Mouse (Mus musculus): ENCODE measurements around the gene Nynrin. TPM values are rescaled to one million over a fixed set of nuclear protein-coding genes. Genes with fewer than 3 reads are reported as not detected.

The Nynrin gene
- 1 to 10 TPM; 8.2 to 9.7 TPM for total RNA-seq (2021)

GRCm38 (mm10) chr14:55853621-55854285 lies at the start of gene Nynrin:
TSS of gene Nynrin (plus strand) at chr14:55854010.
- intact Hi-C loops (cut with DNase I) = no loop called here
- DNase-seq (ENCODE audit: low spot score) = peak; percentile 72

DNA sequence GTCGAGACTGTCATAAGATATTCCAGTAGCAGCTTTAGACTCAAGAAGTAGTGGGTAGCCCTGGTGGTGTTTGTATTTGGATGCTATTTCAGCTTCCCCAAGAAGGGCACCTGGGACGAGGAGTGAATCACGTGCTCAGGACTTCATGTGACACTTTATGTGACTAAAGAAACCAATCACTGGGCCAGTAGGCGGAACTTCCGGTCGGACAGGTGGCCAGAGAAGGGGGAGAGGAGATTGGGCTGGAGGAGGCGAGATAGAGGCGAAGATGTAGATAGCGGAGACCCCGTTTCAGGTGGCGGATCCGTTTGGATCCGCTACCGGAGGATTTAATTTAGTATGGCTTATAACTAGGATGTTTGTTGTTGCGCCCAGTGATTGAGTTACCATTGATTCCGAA lies 38.9 kb upstream of the Nynrin start:
- no peak for DNase-seq (ENCODE audit: low spot score)
- intact Hi-C loops (cut with DNase I) = no loop called here

GRCm38 (mm10) chr14:55815310-55815751 lies 38.5 kb upstream of the Nynrin start:
- DNase-seq (ENCODE audit: low spot score) = peak; percentile 65
- intact Hi-C loops (cut with DNase I) = no loop called here

DNA sequence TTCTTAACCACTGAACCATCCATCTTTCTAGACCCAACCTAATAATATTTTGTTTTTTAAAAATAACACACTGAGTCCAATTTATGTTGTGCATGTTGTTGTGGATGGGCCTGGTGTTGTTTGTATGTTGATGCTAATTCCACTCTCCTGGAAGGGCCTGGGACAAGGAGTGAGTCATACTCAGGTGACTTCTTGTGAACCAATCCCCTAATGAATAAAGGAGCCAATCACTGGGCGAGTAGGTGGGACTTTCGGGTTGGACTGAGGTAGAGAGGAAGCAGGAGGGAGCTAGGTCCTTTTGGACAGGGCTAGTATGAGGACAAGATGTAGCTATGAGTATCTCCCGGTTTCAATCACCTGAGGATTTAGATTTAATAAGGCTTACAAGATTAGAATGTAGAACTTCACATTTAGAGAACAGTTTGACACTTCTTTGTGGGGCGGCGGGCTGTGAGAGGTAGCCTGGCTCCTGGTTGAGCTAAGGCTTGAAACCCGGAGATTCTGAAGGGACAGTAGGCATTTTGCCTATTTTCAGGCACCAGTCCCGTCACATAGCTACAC lies 33.9 kb upstream of the Nynrin start:
- DNase-seq (ENCODE audit: low spot score) = no peak
- intact Hi-C loops (cut with DNase I) = no loop called here

DNA sequence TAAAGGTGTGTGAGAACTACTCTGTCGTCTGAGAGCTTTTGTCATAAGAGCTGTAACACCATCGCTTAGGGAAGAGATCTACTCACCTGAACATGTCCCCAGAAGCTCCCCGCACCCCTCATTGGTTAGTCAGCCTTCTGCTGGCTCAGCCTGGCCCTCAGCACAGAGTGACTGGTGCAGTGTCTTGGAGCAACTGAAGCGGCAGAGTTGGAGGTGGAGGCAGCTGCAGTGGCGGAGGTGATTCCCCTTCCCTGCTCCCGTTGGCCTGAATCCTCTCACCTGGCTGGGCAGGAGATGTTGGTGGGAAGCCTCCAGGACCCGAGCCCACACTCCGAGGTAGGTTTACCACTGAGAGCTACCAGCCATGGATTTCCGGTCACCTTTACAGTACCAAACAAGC lies 33.2 kb upstream of the Nynrin start:
- no peak for DNase-seq (ENCODE audit: low spot score)
- intact Hi-C loops (cut with DNase I) = no loop called here

- intact Hi-C loops (cut with DNase I) = loop anchor here (1.0 to 2.0 kb wide), 2 partner anchors 42 to 100 kb away; no protein-coding TSS in a partner anchor
- peak; percentile 69 for DNase-seq (ENCODE audit: low spot score)
Measured at GRCm38 (mm10) chr14:55822435-55822990, 31.3 kb upstream of the Nynrin start.

- intact Hi-C loops (cut with DNase I) = loop anchor here (1.0 to 2.0 kb wide), 2 partner anchors 41 to 100 kb away; no protein-coding TSS in a partner anchor
- peak; percentile 87 for DNase-seq (ENCODE audit: low spot score)
Measured at GRCm38 (mm10) chr14:55822991-55823762, 30.6 kb upstream of the Nynrin start, which contains the start of gene Nfatc4. TSS of gene Nfatc4 (plus strand) at chr14:55823144.

DNA sequence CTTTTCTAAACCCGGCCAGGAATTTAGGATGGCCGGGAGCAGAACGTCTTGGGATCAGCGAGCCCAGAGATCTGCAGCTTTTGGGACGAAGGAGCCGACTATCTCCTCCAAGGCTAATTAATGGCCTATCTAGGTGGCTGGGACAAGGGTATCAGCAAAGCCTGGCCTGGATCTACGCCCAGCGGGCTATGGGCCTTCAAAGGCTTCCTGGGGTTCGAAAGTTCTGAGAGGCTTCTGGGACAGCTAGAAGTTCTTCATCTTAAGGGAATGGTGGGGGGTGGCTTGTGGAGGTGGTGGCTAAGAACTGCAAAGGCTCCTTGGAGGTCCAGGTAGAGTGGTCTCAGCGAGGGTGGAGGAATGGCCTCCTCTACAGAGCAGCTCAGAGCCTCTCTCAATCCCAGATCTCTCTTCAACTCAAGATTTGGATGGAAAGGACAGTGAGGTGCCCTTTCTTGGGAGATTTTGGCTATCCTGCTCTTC lies 29.8 kb upstream of the Nynrin start:
- DNase-seq (ENCODE audit: low spot score) = no peak
- intact Hi-C loops (cut with DNase I) = loop anchor here (1.0 kb wide), 1 partner anchor 41 kb away; no protein-coding TSS in a partner anchor

- intact Hi-C loops (cut with DNase I) = loop anchor here (1.0 kb wide), 1 partner anchor 41 kb away; no protein-coding TSS in a partner anchor
- no peak for DNase-seq (ENCODE audit: low spot score)
Measured at GRCm38 (mm10) chr14:55824481-55825215, 29.2 kb upstream of the Nynrin start.

DNA sequence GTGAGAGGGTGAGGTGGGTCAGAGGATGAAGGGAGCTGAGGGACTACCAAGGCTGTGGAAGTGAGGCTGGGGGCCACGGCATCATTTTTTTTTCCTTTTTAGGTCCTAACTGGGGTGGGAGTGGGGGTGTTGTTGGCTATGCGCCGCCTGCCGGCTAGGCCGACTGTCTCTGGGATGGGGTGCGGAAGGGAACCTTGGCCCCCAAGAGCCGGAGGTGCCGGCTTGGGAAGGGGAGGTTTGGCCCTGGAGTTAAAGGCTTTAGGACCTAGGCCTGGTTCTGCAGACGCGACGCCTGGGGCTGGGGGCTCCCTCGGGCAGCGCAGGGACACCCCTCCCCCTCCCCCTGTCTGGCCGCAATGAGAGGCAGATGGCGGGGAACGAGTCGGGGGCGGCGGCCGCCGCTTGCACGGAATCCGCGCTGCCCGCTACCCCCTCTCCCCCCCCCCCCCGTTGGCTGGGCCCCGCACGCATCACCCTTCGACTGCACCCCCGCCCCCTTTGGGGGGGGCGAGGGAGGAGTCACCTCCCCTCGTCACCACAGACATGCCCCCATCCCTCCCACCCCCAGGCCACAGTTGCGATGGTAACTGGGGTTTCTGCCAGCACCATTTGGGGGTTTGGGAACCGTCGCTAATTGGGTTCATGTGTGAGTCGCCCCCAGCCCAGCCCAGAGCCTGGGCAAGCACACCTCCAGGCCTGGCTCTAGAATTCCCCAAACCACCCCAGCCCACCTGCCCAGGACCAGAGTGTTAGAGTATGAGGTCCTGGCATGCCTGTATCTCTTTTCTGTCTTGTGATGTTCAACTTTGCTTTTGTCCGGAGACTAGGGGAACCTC lies 28.4 kb upstream of the Nynrin start:
- intact Hi-C loops (cut with DNase I) = no loop called here
- DNase-seq (ENCODE audit: low spot score) = no peak

DNA sequence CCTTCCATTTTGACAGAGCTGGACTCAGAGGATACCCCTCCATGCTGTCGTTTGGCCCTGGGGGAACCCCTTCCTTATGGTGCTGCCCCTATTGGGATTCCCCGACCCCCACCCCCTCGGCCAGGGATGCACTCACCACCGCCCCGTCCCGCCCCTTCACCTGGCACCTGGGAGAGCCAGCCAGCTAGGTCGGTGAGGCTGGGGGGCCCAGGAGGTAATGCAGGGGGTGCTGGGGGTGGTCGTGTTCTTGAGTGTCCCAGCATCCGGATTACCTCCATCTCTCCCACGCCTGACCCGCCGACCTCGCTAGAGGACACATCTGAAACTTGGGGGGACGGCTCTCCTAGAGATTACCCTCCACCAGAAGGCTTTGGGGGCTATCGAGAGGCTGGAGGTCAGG lies 27.7 kb upstream of the Nynrin start:
- intact Hi-C loops (cut with DNase I) = no loop called here
- no peak for DNase-seq (ENCODE audit: low spot score)

- intact Hi-C loops (cut with DNase I) = no loop called here
- DNase-seq (ENCODE audit: low spot score) = no peak
Measured at GRCm38 (mm10) chr14:55826551-55827340, 27.1 kb upstream of the Nynrin start.

DNA sequence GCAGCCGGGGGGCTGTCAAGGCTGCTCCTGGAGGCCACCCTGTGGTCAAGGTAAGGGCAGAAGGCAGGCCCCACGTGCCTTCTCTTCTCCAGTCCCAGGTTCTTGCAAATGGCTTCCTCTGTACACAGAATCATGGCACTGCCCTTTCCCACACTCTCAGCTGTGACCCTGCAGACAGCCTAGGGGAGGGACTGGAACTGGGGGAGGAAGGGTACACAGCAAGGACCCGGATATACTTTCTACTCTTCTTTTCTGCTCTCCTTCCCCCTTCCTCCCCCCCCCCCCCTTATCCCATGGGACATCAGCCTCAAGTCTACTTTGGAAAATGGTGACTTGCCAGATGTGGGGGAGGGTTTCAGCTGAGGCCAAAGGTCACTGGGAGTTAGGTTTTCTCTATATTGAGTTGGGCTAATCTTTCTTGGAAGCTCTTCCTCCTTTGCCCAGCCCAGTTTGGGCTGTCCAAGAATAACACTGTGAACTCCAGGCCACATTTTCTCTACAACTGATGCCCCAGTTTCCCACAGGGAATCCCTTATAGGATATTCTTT lies 25.0 kb upstream of the Nynrin start:
- intact Hi-C loops (cut with DNase I) = no loop called here
- no peak for DNase-seq (ENCODE audit: low spot score)

DNA sequence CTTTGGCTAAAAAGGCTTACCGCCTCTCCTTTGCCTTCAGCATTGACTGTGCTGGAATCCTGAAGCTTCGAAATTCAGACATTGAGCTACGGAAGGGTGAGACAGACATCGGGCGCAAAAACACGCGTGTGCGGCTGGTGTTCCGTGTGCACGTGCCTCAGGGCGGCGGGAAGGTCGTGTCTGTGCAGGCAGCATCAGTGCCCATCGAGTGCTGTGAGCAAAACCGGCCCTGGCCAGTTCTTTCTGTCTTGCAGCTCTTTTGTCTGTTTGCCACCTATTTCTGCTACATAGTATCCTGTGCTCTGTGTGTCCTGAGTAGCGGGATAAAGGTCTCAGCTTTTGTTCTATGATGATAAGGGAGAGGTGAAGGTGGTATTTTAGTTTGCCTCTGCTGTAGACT lies 24.0 kb upstream of the Nynrin start:
- DNase-seq (ENCODE audit: low spot score) = no peak
- intact Hi-C loops (cut with DNase I) = no loop called here

DNA sequence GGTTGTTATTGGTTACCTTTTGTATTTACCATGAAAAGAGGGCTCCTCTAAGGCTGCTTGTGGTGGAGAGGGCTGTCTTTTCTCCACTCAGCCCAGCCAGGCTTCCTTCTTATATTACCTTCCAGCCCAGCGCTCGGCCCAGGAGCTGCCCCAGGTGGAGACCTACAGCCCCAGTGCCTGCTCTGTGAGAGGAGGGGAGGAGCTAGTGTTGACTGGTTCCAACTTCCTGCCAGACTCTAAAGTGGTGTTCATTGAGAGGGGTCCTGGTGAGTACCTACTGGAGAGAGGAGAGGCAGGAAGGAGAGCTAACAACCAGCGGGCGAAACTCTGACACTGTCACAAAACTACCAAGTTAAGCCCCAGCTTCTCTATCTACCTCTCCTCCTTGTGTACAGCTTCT lies 23.5 kb upstream of the Nynrin start:
- intact Hi-C loops (cut with DNase I) = no loop called here
- no peak for DNase-seq (ENCODE audit: low spot score)

- intact Hi-C loops (cut with DNase I) = no loop called here
- no peak for DNase-seq (ENCODE audit: low spot score)
Measured at GRCm38 (mm10) chr14:55833126-55833525, 20.7 kb upstream of the Nynrin start.

- intact Hi-C loops (cut with DNase I) = no loop called here
- no peak for DNase-seq (ENCODE audit: low spot score)
Measured at GRCm38 (mm10) chr14:55834808-55835533, 18.8 kb upstream of the Nynrin start.
